Mouse (Mus musculus): ENCODE data around the gene Ier5.
A peak's percentile ranks its signal among the peaks of the same experiment; 100 is the strongest.

Ier5 gene

GRCm38 (mm10) chr1:155052761-155053166 is 46.7 kb downstream of the Ier5 start:
- peak; percentile 82 for DNase-seq

GRCm38 (mm10) chr1:155052131-155052760 is 47.2 kb downstream of the Ier5 start:
- DNase-seq, result peak; percentile 82

- peak; percentile 97 for DNase-seq
Observed at GRCm38 (mm10) chr1:155051701-155052127, 47.7 kb downstream of the Ier5 start.

GRCm38 (mm10) chr1:155050897-155051592 is 48.4 kb downstream of the Ier5 start:
- DNase-seq, result no peak

GRCm38 (mm10) chr1:155050174-155050573 is 49.3 kb downstream of the Ier5 start:
- DNase-seq, result peak; percentile 98

- DNase-seq, result peak; percentile 98
Observed at GRCm38 (mm10) chr1:155048947-155049346, 50.5 kb downstream of the Ier5 start.
